Mouse (Mus musculus): Measurements from ENCODE around the gene Gm45062.

The Gm45062 gene

DNA sequence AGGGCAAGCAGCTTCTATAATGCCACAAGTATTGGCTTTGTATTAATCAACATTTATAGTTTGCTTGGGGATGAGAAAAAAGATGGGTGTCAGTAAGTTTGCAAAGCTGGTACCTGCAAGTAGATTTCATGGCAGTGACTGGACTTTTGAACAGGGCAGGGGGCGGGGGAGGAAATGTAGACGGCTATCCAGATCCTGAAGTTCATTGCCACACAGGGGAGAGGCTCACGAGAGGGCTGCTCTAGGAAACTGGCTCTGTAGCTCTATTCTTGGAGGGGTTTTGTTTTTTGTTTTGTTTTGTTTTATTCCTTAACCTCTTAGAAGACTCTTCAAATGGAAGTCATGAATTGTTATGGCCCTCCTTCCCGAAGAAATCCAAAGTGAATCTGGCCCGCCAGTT is 162.2 kb downstream of the Gm45062 start:
- DNase-seq: no peak

DNA sequence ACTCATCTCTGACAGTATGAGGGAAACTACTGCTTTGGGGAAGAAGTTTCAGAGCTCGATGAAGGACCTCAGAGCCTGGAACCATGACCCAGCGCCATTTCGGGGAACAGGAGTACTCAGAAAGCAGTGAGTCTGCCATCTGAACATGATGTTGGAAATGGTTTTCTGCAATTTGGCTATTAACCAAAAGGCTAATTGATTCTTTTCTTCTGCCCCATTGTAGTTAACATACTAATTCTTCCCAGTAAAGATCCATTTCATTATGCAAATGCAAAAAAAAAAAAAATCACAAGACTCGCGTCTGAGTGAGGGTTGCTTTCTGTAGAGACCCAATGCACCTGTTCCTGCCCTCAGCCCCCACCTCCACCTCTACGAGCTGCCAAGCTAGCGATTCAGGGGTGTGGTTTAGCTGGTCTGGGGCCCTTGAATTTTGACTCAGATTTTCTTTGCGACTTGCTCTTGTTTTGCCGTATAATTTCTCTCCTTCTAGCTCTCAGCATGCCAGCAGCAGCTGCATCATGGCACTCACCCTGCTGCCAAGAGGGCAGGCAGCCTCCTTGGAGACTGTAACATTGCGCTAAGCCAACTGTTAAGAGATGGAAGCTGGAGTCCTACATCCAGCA is 162.8 kb downstream of the Gm45062 start:
- DNase-seq: no peak

DNA sequence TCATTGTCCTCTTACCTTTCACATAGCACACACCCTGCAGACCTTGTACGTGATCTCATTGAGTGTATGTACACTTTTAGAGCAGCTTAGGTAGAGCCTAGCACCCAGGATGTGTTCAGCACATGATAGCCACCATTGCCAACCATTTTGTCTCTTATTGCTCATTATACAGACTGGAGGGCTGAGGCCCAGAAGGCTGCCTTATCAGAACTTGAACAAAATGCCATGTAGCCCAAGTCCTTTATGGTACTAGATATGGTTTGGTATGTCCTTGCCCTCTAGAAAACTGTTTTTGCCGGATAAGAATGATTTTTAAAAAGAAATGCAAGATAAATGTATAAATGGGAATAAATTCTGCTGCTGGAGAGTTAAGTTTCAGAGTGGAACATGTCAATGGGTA is 163.9 kb downstream of the Gm45062 start:
- DNase-seq: no peak

DNA sequence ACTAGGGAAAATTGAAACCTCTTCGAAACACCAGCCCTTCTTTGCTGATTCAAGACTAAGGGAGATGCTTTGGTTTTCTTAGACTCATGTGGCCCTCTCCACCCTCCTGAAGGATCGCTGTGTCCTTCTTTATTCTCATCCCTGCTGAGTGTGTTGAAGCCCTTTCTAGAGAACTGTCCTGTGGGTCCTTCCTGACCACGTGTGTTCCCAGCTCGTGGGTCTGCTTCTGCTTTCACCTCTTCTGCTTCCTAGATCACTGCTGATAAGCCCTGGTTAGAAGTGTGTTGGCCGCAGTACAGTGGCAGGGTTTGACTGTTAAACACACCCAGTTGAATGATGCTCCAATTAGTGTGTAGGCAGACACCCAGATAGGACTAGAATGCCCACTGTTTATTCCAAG is 168.4 kb downstream of the Gm45062 start:
- no peak for DNase-seq

DNA sequence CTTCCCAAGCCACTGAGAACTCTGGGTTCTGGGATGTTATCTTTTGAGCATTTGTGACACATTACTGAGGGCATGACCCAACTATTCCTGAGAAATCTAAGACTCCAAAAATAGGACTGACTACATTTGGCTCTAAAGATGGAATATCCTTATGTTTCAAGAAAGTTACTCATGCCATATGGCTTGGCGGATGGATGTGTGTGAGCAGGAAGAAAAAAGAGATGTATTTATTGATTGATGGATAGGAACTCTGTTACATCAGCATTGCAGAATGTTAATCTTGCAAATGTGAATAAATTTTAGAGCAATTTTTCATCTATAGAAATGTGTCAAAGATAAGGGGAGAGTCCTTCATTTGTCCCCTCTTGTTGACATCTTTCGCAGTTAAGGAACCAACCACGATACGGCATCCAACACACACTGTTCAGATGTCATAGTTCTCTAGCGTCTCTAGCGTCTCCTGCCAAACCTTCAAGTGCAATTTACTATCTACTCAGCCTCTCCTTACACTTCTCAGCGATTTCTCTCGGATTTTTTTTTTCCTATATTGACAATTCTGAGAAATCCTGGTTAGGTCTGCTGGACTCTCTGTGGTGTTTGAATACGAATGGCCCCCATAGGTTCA is 171.5 kb downstream of the Gm45062 start:
- no peak for DNase-seq

DNA sequence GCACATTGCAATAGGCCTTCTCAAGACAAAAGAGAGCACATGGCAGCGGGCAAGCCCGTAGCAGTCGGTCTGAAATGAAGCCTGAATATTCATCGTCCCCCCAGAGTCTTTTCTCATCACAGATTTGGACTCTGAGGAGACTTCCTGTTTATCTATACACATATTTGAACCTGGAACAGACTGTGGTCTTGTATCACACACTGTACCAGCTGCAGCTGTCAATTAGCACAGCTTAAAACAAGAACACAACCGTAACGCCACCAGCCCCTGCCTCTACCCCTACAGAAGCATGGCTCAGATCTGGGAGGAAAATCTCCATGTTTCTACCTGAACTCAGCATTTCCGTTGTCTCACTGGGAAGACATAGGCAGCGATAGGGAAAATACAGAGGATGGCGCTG is 173.9 kb downstream of the Gm45062 start:
- no peak for DNase-seq

DNA sequence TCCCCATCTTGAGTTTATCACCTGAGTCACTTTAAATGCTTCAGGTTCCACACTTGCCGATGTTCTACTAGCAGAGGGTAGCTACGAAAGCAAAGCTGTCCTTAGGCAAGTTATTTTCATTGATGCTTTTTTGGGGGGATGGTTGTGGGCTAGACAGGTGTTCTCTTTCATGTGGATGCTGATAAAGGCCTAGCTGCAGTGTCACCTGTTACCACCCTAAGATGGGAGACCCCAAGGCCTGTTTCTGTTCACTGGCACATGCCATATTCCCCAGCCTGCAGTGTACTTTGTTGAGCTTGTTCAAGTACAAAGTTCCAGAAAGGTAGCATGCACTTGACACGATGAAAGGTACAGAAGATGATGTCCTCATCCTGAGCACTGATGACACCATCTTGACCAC is 178.7 kb downstream of the Gm45062 start:
- DNase-seq: no peak

DNA sequence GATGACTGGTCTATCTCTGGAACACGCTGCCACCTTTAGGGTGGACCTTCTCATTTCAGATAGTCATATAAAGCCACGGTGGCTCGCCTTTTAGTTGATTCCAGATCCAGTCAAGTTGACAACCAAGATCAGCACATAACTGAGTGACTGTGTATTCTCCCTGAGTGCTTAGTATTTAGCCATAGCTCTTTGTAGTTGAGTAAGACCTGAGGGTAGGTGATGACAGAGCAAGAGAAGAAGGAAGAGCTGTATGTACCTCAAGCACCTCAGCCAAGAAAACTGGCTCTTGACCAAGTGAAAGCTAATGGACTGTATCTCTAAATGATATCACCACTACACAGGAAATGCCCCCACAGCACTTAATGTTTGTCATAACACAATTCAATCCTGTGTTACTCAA is 182.6 kb downstream of the Gm45062 start:
- DNase-seq: no peak

DNA sequence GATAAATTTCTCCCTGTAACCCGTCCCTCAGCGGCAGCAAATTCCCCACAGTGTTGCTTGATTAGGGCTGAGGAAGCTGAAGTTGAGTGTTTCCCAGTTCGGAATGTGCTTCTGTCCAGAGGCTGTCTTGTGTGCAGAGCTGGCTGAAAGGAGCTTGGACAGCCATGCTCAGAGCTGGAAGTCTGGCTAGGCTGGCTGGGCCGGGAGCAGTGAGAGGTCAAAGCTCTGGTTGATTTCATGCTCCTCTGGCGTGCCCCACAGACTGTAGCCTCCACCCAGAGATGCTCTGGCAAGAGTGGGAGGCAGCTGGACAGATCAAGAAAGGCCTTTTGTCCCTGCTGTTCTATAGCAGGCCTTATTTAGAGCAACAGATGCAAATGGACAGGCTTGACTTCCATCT is 187.5 kb downstream of the Gm45062 start:
- DNase-seq: peak; percentile 52

DNA sequence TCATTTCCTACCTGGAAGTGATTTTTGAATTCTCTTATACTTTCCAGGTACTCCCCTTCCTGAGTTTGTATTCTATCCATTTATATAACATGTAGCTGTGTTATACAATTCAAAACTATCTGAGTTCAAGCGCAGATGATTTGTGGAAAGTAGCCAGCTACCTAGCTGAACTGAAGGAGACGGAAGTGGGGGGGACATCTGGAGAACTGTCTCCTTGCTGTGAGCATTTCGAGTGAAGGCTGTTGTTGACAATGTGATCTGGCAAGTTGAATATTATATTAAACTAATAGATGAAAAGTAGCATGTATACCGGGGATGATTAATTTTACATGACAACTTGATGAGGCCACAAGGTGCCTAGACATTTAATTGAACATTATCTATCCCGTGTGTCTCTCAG is 196.3 kb downstream of the Gm45062 start:
- DNase-seq: no peak

DNA sequence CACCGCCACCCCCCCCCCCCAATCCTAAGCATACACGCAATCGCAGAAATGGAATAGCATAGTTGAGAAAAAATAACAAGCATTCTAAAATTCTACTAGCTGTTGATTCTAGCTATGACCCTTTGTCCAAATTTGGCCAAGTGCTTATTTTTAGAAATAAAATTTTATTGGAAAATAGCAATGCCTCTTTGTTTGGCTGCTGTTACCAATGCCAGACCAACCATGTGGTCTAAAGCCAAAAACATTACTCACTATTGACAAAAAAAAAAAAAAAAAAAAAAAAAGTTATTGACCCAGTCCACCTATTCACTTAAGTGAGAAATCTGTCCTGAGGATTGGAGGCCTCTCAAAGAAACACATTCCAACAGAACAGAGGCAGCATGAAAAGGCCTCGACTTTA is 199.3 kb downstream of the Gm45062 start:
- DNase-seq: no peak

DNA sequence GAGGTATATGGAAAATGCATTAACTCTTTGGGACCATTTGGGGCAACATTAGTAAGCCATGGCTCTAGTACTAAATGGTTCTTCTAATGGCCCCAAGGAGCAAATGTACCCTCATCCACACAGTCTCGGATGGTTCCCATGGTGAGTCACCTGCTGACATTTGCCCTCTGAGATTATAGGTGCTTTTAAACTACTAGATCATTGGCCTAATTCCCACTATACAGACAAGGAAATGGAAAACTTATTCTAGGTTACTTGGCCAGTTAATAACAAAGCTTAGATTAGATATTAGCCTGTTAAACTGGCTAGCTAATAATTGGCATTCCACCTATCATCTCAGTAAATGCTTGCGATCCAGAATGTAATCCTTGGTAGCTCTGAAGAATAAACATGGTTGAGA is 203.2 kb downstream of the Gm45062 start:
- DNase-seq: no peak

DNA sequence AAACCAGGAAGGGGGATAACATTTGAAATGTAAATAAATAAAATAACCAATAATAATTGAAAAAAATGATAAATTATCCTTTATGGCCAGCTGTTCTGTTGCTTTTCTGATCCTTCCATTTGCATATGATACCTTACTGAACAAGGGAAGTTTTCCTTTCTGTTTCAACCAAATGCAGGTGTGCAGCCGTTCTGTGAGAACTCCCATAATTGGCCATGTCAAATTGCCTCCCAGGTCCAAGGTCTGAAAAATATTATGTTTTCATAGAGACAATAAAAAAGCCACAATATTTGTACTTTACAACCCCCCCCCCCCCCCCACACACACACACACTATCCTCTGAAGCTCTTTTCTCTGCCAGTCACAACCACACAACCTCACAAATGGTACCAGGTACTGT is 206.1 kb downstream of the Gm45062 start:
- no peak for DNase-seq

DNA sequence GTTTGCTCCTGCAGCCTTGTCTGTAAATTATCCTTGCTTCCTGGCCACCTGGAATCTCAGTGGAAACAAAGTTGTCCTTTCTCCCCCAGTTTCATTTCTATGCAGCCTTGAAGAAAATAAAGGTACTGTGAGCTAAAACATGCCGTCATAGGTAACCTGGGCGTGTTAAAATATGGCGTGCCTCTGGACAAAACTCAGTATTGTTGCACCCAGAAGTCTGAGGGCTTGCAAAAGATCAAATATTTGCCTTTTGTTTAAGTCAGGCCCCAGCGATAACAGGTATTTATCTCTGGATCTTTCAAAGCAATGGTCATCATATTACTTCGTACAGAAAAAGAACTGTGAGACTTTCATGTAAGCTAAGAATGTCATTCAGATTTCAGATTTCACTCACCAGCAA is 206.7 kb downstream of the Gm45062 start:
- no peak for DNase-seq

DNA sequence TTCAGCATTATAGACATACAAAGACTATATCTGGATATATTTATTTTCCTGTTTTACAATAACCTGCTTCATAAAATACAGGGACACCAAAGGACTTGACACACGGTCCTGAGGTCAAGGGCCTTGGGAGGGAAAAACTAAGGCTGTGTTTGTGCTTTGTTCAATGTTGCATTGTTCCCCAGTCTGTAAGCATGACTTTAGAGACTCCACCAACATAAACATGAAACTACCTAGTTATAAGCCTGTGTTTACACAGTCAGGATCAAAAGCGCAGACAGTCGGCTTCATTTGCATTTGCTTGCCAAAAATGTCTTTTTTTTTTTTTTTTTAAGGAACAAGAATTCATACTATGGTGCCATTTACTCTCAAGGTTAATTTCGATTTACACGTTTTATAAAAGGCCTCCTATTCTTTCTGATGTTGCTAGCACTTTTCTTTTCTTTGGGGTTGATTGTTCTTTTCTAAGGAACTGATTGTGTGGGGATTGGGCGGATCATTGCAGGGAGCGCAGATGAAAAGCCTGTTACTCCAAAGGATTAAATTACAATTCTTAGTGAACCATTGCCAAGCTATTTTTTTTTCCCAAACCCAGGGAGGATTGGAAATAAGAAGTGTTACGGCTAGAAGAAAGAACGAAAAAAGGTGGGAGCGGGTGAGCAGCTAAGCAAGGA is 208.6 kb downstream of the Gm45062 start:
- DNase-seq: no peak

DNA sequence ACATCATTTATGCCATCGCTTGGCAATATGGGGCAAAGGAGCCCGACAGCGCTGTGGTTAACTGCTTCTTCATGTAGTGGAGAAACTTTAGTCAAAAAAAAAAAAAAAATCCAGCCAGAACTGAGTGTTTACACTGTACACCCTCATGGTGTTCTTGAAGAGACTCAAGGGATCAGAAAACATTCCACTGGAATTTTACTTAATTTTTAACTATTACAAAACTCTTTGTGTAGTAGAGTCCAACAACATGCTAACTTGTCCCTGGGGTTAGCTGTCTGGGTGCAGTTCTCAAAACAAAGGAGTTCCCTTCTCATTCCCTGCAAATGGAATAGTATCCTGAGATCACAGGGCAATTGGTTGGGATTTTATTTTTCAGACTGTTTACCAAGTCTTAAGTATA is 210.7 kb downstream of the Gm45062 start:
- DNase-seq: no peak

DNA sequence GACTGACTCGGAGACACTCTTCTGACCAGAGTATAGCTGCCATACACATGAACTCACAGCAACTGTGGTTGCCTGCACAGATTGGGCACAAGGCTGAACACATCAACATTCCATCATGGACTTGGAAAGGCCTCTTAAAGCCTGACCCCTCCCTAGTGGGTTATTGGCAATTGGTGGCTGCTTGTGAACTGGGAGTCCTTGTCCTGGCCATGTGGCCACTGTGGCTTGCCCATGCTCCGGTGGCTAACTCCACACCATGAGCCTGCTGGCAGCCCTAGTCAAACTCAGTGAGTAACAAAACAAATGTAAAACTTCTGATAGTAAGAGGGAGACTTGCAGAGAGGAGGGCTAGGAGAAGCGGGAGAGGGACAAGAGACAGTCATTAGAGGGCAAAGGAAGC is 212.9 kb downstream of the Gm45062 start:
- no peak for DNase-seq

DNA sequence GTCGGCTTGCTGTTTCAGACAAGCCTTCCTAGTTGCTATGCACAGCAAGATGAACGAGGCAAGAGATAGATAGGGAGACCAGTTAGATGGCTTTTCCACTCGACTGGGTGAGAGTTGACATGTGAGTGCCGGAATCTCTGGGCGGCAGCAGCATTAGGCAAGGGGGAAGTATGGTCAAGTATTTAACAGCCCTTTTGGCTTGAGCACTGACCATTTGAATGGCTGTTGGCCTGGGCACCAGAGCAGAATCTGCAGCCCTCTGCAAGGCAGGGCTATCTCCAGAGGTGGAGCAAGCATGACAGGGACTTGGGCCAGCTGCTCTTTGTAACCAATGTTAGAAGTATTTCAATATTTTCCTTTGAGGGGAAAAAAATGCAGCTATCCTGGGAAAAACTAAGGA is 213.7 kb downstream of the Gm45062 start:
- DNase-seq: no peak

DNA sequence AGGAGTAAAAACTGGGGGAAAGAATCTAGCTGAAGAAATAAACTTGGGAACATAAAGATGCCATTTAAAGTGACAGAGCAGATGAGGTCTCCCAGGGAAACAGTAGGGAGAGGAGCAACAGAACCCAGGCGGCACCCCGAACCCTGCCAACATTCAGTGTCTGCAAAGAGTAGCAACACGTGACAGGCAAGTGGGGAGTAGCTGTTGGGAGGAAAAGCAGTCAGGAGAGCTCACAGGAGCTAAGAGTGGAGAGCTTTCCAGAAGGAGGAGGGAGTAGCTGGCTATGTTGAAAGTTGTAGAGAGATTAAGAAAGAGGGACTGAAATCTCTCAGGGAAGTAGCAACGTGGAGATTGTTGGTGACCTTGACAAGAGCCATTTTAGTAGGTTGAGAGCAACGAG is 214.2 kb downstream of the Gm45062 start:
- DNase-seq: no peak

DNA sequence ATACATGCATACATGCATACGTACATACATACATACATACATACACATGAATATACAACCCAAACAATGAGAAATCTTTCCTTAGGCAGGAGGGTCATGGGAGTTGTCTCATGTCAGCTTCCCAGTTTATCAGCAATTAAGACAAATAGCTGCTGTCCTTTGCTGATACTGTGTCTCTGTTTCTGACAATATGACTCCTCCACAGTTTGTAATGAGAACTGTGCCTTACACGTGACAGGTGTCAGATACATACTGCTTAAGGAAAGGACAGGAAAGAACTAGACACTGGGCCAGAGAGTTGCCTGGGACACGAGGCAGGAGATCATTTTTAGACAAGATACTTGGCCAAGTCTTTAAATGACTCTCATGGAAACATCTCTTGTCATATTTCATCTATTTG is 215.1 kb downstream of the Gm45062 start:
- DNase-seq: no peak

DNA sequence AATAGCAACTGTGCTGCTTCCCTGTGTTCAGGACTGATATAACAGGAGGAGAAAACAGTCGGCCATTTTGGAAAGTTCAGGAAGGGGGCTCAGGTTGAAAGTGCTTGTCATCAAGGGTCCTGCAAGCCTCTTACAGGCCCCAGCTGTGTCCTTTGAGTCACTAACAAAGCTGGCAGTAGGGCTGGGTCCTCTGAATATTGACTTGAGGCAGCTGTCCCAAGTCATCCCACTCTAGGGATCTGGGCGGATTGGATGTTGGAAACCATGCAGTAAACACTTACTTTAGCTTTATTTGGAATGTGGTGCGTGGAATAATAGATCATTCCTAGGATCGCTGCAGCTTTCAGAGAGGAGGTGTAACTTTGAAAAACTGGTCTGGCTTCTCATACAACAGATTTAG is 215.6 kb downstream of the Gm45062 start:
- no peak for DNase-seq

DNA sequence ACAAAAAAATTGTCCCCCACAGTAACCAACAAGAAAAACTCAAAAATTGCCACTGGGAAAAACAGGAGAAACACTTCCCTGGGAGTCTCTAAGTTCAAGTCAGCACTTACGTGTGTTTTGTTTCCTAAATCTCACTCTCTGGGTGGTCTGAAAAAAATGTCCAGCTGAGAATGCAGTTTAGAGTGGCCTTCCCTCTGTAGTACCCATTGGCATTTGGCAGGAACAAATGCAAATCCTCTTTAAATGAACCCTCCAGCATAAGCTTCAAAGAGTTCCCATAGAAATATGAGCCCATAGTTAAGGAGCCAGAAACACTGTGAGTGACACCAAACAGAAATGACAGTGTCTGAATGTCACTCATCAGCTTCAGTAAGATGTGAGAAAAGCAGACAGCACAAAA is 219.9 kb downstream of the Gm45062 start:
- peak; percentile 10 for DNase-seq

DNA sequence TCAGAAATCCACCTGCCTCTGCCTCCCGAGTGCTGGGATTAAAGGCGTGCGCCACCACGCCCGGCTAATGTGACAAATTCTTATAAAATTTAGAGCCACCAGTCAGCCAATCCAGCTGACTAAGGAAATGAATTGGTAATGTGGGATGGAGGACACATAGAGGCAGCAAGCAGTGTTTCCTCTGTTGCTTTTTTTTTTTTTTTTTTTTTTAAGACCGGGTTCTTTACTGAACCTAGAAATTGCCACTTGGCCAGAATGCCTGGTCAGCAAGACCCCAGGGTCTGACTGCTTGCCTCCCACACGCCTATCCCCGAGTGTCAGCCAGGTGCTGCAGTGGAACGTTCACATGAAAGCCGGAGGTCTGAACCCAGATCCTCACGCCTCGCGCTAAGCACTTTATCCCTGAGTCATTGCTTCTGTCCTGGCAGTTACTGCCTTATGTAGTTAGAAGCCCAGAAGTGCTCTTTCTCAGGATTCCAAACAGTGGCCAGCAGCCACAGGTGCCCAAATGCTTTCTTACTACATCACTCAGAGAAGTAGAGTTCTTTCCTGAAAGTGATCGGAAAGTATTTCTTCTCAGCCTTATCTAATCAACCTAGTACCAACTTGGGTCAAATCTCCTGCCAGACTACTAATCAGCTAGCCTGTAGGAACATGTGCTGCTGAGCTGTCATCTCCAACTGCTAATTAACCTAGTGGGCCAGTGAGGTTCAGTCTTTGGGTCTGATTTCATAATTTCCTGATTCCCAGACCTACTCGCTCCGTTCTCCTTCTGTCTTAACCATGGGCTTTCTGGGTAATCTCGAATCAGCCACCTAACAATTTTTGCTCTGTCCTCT is 225.4 kb downstream of the Gm45062 start:
- DNase-seq: peak; percentile 9
